Mouse (Mus musculus) intestine, postnatal 0 days (tissue): ENCODE data around the gene Arl4a. TPM values are rescaled to one million over a fixed set of nuclear protein-coding genes. Genes with fewer than 3 reads are reported as not detected.

Experiments
- ATAC-seq: fragments of 200-750 bp; cut with Nextera tagmentation; 2 replicates; pipeline ENCODE4 v1.8.0; 2017; ENCODE audit warnings: mild to moderate bottlenecking, moderate TSS enrichment, moderate library complexity
- H3K27ac ChIP-seq: fragments of 300-500 bp; sonication (generic); 2 replicates; pipeline ENCODE4 v1.5.1; 2014; ENCODE audit warnings: mild to moderate bottlenecking, low read depth, low read length, moderate library complexity
- H3K27me3 ChIP-seq: fragments of 300-500 bp; sonication (generic); replicated peaks from 2 replicates; pipeline ENCODE4 v1.6.1; 2014; ENCODE audit warnings: low read length, mixed read lengths; ENCODE audit not compliant: control insufficient read depth, insufficient read depth
- H3K36me3 ChIP-seq: fragments of 300-500 bp; sonication (generic); 2 replicates; pipeline ENCODE4 v1.6.1; 2014; ENCODE audit warnings: mild to moderate bottlenecking, moderate library complexity; ENCODE audit not compliant: control insufficient read depth, insufficient read depth
- H3K4me1 ChIP-seq: fragments of 300-500 bp; sonication (generic); replicated peaks from 2 replicates; pipeline ENCODE4 v1.6.1; 2014; ENCODE audit warnings: antibody characterized with exemption, low read length, mixed read lengths; ENCODE audit not compliant: control insufficient read depth, insufficient read depth
- H3K4me2 ChIP-seq: fragments of 300-500 bp; sonication (generic); replicated peaks from 2 replicates; pipeline ENCODE4 v1.6.1; 2014; ENCODE audit warnings: low read depth, mild to moderate bottlenecking, moderate library complexity
- H3K4me3 ChIP-seq: fragments of 300-500 bp; sonication (generic); 2 replicates; pipeline ENCODE4 v1.5.1; 2014; ENCODE audit warnings: low read depth, low read length
- H3K9ac ChIP-seq: fragments of 300-500 bp; sonication (generic); 2 replicates; pipeline ENCODE4 v1.6.1; 2014; ENCODE audit warnings: mild to moderate bottlenecking, low read depth, low read length
- H3K9me3 ChIP-seq: fragments of 300-500 bp; sonication (generic); 2 replicates; pipeline ENCODE4 v1.6.1; 2016; ENCODE audit warnings: mixed run types; ENCODE audit not compliant: control insufficient read depth
- CTCF ChIP-seq: sonication (generic); IDR thresholded peaks from 2 replicates; pipeline ENCODE4 v1.5.1; 2016; ENCODE audit warnings: low read depth, mild to moderate bottlenecking, control low read depth, antibody characterized with exemption, moderate library complexity
- WGBS: fragments of 180-500 bp; shearing (Covaris S2); extraction: QIAGEN DNeasy Blood & Tissue Kit; methylation state at CpG from one replicate; pipeline ENCODE4 v1.1.7; 2014; 5-methylcytosine and 5-hydroxymethylcytosine counted together
- polyA plus RNA-seq: library from polyadenylated mRNA; unstranded; fragments of >200 nt; fragmentation: Nextera tagmentation; extraction: Ambion mirVana; gene quantifications from 2 replicates; pipeline ENCODE4 v1.2.1, GENCODE M21; 2015

Arl4a gene
- polyA plus RNA-seq, 1 experiment from 2014 or later = 115 TPM

DNA sequence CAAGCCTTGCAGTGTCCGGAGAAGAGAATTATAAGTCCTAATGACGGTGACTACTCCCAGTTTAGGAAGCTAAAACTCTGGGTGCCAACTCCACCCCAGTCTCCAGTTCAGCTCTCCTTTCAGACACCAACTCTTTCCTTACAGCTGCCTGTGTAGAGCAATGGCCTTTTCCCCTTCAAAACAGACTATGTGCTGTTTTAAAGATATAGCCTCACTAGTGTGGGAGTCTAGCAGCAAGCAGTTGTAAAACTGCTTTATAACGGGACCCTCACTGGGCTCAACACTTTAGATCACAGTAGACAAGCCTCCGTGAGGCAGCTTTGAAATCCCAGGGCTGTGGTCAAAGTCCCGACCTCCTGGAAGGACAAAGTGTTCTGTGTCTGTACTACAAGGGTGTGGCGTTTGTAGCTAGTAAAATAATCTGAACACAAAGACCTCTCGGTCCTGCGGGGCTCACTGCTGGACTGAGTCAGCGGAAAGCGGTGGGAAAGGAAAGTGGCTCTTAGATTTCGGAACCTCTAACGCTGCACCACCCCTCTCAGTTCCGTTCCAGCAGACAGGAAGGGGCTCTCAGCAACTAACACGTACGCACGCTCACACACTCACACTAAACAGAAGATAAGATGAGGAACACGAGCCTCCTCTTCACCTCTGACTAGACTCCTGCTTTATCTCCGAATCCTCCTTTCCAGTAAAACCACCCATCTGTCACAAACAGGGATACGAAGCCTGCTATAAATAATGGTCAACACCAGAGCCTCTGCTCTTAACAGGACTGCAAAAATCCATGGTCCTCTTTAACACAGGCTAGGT lies 21.0 kb downstream of the Arl4a start:
- Histone ChIP-seq H3K4me3 (peak overlapping the region; percentile 26), H3K9ac (peak overlapping the region; percentile 43), H3K27me3 (no peaks in the 10 kb centered on the region), H3K4me2 (peak overlapping the region; percentile 61), H3K36me3 (no peaks in the 10 kb centered on the region), H3K4me1 (no peaks in the 10 kb centered on the region), H3K9me3 (no peaks in the 10 kb centered on the region), H3K27ac (peak overlapping the region; percentile 82)
- ATAC-seq = peak; percentile 98
- WGBS = 4% methylated on average over 19 of the region's 19 CpGs
- TF ChIP-seq CTCF = no peak

- Histone ChIP-seq H3K9me3 (no peaks in the 10 kb centered on the region), H3K4me3 (no peak overlapping the region), H3K9ac (no peak overlapping the region), H3K27me3 (no peaks in the 10 kb centered on the region), H3K4me2 (no peak overlapping the region), H3K27ac (peak overlapping the region; percentile 82), H3K4me1 (no peaks in the 10 kb centered on the region), H3K36me3 (no peaks in the 10 kb centered on the region)
- ATAC-seq = no peak
- no peak for TF ChIP-seq CTCF
- WGBS = 70% methylated on average over 9 of the region's 9 CpGs
These were observed 21.8 kb downstream of the Arl4a start for GRCm38 (mm10) chr12:40016068-40016467.

GRCm38 (mm10) chr12:40009866-40010265 lies 28.0 kb downstream of the Arl4a start:
- Histone ChIP-seq H3K27ac (no peak overlapping the region), H3K9me3 (no peaks in the 10 kb centered on the region), H3K4me3 (no peak overlapping the region), H3K4me2 (no peak overlapping the region), H3K9ac (no peak overlapping the region), H3K4me1 (no peaks in the 10 kb centered on the region), H3K36me3 (no peaks in the 10 kb centered on the region), H3K27me3 (no peaks in the 10 kb centered on the region)
- WGBS = 62% methylated on average over 2 of the region's 2 CpGs
- no peak for ATAC-seq
- no peak for TF ChIP-seq CTCF

GRCm38 (mm10) chr12:40008459-40008858 lies 29.4 kb downstream of the Arl4a start:
- no peaks in the 10 kb centered on the region for H3K36me3 ChIP-seq
- H3K9ac ChIP-seq = no peak overlapping the region
- H3K27me3 ChIP-seq = no peaks in the 10 kb centered on the region
- H3K4me1 ChIP-seq = no peaks in the 10 kb centered on the region
- no peak overlapping the region for H3K27ac ChIP-seq
- ATAC-seq = no peak
- WGBS = 75% methylated on average over 3 of the region's 3 CpGs
- H3K4me2 ChIP-seq = no peak overlapping the region
- no peaks in the 10 kb centered on the region for H3K9me3 ChIP-seq
- TF ChIP-seq CTCF = no peak
- H3K4me3 ChIP-seq = no peak overlapping the region

DNA sequence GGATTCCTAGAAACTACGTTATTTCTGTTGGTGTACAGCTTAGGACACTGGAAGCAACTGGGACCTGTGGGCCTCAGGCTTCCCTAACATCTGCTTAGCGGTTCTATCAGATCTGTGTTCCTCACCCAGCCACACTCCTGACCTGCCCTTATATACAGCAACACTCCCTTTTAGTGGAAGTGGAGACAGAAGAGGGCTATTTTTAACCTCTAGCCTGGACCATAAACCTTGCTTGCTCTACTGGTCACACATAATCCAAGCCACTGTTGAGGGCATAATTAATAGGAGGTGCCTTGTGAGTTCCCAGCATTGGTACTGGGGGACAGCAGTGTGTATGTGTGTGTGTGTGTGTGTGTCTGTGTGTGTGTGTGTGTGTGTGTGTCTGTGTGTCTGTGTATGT lies 33.1 kb downstream of the Arl4a start:
- H3K4me3 ChIP-seq = no peak overlapping the region
- no peaks in the 10 kb centered on the region for H3K9me3 ChIP-seq
- 47% methylated on average over 2 of the region's 2 CpGs for WGBS
- peak; percentile 28; the same call in 1 of the 2 replicates for ATAC-seq
- H3K27me3 ChIP-seq = no peaks in the 10 kb centered on the region
- no peaks in the 10 kb centered on the region for H3K36me3 ChIP-seq
- no peak overlapping the region for H3K4me2 ChIP-seq
- H3K9ac ChIP-seq = no peak overlapping the region
- no peak overlapping the region for H3K27ac ChIP-seq
- no peak for TF ChIP-seq CTCF
- H3K4me1 ChIP-seq = no peaks in the 10 kb centered on the region

GRCm38 (mm10) chr12:39998853-39999195 lies 39.0 kb downstream of the Arl4a start:
- no peak for ATAC-seq

More at GRCm38 (mm10) chr12:39998853-39999195, 39.0 kb downstream of the Arl4a start:
- H3K27ac ChIP-seq = no peak overlapping the region
- no peaks in the 10 kb centered on the region for H3K4me1 ChIP-seq
- H3K27me3 ChIP-seq = no peaks in the 10 kb centered on the region
- no peak overlapping the region for H3K4me3 ChIP-seq
- H3K9ac ChIP-seq = no peak overlapping the region
- no peaks in the 10 kb centered on the region for H3K9me3 ChIP-seq
- 69% methylated on average over 4 of the region's 4 CpGs for WGBS
- H3K36me3 ChIP-seq = no peaks in the 10 kb centered on the region
- no peak for TF ChIP-seq CTCF
- H3K4me2 ChIP-seq = no peak overlapping the region
